Mouse (Mus musculus) E14TG2a.4 (cell line): ENCODE measurements around the gene Acrbp.

ENCODE experiments used
- H3K27me3 ChIP-seq: 2 replicates; pipeline ENCODE4 v1.6.1; 2014; ENCODE audit warnings: low read length, control low read depth; ENCODE audit not compliant: insufficient read depth
- H3K36me3 ChIP-seq: 2 replicates; pipeline ENCODE4 v1.6.1; 2014; ENCODE audit warnings: low read length, control low read depth; ENCODE audit not compliant: insufficient read depth
- H3K4me1 ChIP-seq: replicated peaks from 2 replicates; pipeline ENCODE4 v1.6.1; 2014; ENCODE audit warnings: low read depth, low read length, control low read depth
- H3K4me3 ChIP-seq: replicated peaks from 2 replicates; pipeline ENCODE4 v1.5.1; 2014; ENCODE audit warnings: mild to moderate bottlenecking, low read length
- H3K9me3 ChIP-seq: 2 replicates; pipeline ENCODE4 v1.6.1; 2014; ENCODE audit warnings: low read length, control low read depth
- CTCF ChIP-seq: conservative IDR thresholded peaks from 2 replicates; pipeline ENCODE4 v1.5.1; 2014; ENCODE audit warnings: low read length
- NANOG ChIP-seq: IDR thresholded peaks from 2 replicates; pipeline ENCODE4 v1.6.1; 2014; ENCODE audit warnings: borderline replicate concordance, low read length, mixed read lengths
- POU5F1 ChIP-seq: IDR thresholded peaks from 2 replicates; pipeline ENCODE4 v1.6.1; 2014; ENCODE audit warnings: low read length, borderline replicate concordance

The Acrbp gene

DNA sequence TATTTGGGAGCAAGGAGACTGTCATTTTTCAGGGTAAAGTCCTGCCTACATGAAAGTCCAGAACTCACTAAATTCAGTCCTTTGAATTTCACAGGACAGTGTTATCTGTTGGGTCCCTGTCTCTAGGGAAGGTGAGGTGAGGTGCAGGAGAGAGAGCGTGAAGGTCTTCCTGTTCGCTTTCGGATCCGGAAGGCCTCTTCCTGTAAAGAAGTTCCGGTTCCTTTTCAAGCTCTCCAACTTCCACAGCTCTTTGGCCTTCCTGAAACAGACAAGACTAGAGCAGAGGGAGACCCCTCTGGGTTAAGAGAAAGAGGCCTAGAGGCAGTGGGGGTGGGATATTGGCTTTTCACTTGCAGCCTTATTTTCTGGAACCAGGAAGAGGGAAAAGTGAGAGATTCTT lies 42.9 kb downstream of the Acrbp start:
- Histone ChIP-seq H3K27me3 (no peaks in the 10 kb centered on the region), H3K9me3 (peaks cover 5% of the 10 kb centered on the region), H3K4me3 (no peak overlapping the region; the same call in 1 of the 2 replicates), H3K36me3 (peaks cover 3% of the 10 kb centered on the region), H3K4me1 (peaks cover 72% of the 10 kb centered on the region)
- TF ChIP-seq CTCF = no peak

GRCm38 (mm10) chr6:125094843-125095242 lies 45.4 kb downstream of the Acrbp start:
- Histone ChIP-seq H3K36me3 (peaks cover 28% of the 10 kb centered on the region), H3K4me3 (no peak overlapping the region), H3K9me3 (no peaks in the 10 kb centered on the region), H3K27me3 (no peaks in the 10 kb centered on the region), H3K4me1 (peaks cover 75% of the 10 kb centered on the region)
- TF ChIP-seq CTCF (no peak), NANOG (no peak), POU5F1 (no peak)

- H3K4me3 ChIP-seq = peak within 1 kb of the TSS; percentile 95
- no peaks in the 10 kb centered on the region for H3K9me3 ChIP-seq
- peaks cover 36% of the 10 kb centered on the region for H3K36me3 ChIP-seq
- peaks cover 76% of the 10 kb centered on the region for H3K4me1 ChIP-seq
- no peaks in the 10 kb centered on the region for H3K27me3 ChIP-seq
- TF ChIP-seq CTCF (no peak), NANOG (no peak)
Measured at GRCm38 (mm10) chr6:125095391-125096278, 46.1 kb downstream of the Acrbp start, which contains the start of gene Chd4. Chd4 (plus strand) TSS chr6:125095981.

- Histone ChIP-seq H3K9me3 (no peaks in the 10 kb centered on the region), H3K27me3 (no peaks in the 10 kb centered on the region), H3K4me1 (peaks cover 76% of the 10 kb centered on the region), H3K4me3 (peak overlapping the region; percentile 95), H3K36me3 (peaks cover 42% of the 10 kb centered on the region)
- no peak for TF ChIP-seq NANOG
- no peak for TF ChIP-seq POU5F1
- TF ChIP-seq CTCF = no peak
Measured at GRCm38 (mm10) chr6:125096279-125096596, 46.7 kb downstream of the Acrbp start.

- Histone ChIP-seq H3K9me3 (no peaks in the 10 kb centered on the region), H3K36me3 (peaks cover 47% of the 10 kb centered on the region), H3K4me3 (peak overlapping the region; percentile 95), H3K4me1 (peaks cover 76% of the 10 kb centered on the region), H3K27me3 (no peaks in the 10 kb centered on the region)
- no peak for TF ChIP-seq CTCF
- TF ChIP-seq NANOG = no peak
- TF ChIP-seq POU5F1 = no peak
Measured at GRCm38 (mm10) chr6:125096597-125097345, 47.3 kb downstream of the Acrbp start.

DNA sequence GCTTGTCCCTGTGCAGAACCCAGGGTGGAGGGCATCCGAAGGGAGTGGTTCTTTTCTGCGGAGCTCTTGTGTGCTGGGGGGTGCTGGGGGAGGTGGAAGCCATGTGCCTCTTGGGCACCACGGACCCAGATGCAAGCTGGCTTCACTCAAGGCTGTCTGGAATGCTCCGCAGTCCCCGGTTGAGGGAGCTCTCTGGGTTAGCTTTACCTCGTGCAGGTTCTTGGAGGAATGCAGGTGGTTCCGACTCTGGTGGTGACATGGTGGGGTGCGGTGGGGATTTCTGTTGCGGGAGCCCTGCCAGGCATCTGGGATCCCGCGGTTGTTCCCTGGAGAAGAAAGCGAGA lies 47.8 kb downstream of the Acrbp start:
- Histone ChIP-seq H3K4me3 (peak overlapping the region; percentile 95), H3K36me3 (peaks cover 53% of the 10 kb centered on the region), H3K9me3 (no peaks in the 10 kb centered on the region), H3K27me3 (no peaks in the 10 kb centered on the region), H3K4me1 (peaks cover 76% of the 10 kb centered on the region)
- TF ChIP-seq CTCF (no peak), POU5F1 (no peak)

- Histone ChIP-seq H3K9me3 (no peaks in the 10 kb centered on the region), H3K4me1 (peaks cover 73% of the 10 kb centered on the region), H3K27me3 (no peaks in the 10 kb centered on the region), H3K36me3 (peaks cover 59% of the 10 kb centered on the region), H3K4me3 (peak overlapping the region; percentile 95)
- no peak for TF ChIP-seq CTCF
- TF ChIP-seq POU5F1 = no peak
- no peak for TF ChIP-seq NANOG
Measured at GRCm38 (mm10) chr6:125097951-125098350, 48.5 kb downstream of the Acrbp start.

- Histone ChIP-seq H3K9me3 (no peaks in the 10 kb centered on the region), H3K4me1 (peaks cover 71% of the 10 kb centered on the region), H3K27me3 (no peaks in the 10 kb centered on the region), H3K4me3 (peak overlapping the region; percentile 95), H3K36me3 (peaks cover 65% of the 10 kb centered on the region)
- TF ChIP-seq CTCF (no peak), POU5F1 (no peak), NANOG (no peak)
Measured at GRCm38 (mm10) chr6:125098513-125098912, 49.0 kb downstream of the Acrbp start.
